Mouse (Mus musculus) heart, adult 10 weeks (tissue): Measurements from ENCODE around the gene Tpbgl. TPM values are rescaled to one million over a fixed set of nuclear protein-coding genes. Genes with fewer than 3 reads are reported as not detected.

ENCODE experiments used
- polyA plus RNA-seq: library from polyadenylated mRNA; stranded (reverse); fragments of 350-450 nt; fragmentation: Illumina TruSeq; extraction: RNeasy Lipid Tissue Mini Kit (QIAGEN cat#74804); gene quantifications from one replicate; pipeline ENCODE4 v1.2.3, GENCODE M21; 2014; ENCODE audit warnings: low read depth, low replicate concordance

The Tpbgl gene
- 2.2 TPM for polyA plus RNA-seq

GRCm38 (mm10) chr7:99626376-99627270 lies at the start of gene Tpbgl:
Tpbgl (minus strand) TSS chr7:99627103.

Other genes with a start within 250 kb of the Tpbgl start
- 18.2 TPM for gene Gdpd5, start 245.7 kb downstream of the Tpbgl start, polyA plus RNA-seq
- not detected for gene Klhl35, start 161.1 kb downstream of the Tpbgl start, polyA plus RNA-seq
- gene Rps3, start 143.4 kb downstream of the Tpbgl start, polyA plus RNA-seq = 624 TPM
- gene Arrb1, start 91.6 kb downstream of the Tpbgl start, polyA plus RNA-seq = 18.8 TPM
- 10.3 TPM for gene Slco2b1, start 84.2 kb upstream of the Tpbgl start, polyA plus RNA-seq
- gene Olfr520, start 103.2 kb upstream of the Tpbgl start, polyA plus RNA-seq = not detected
- gene Olfr521, start 136.4 kb upstream of the Tpbgl start, polyA plus RNA-seq = not detected
- gene Neu3, start 201.3 kb upstream of the Tpbgl start, polyA plus RNA-seq = 5.5 TPM
- gene Xrra1, start 232.0 kb upstream of the Tpbgl start, polyA plus RNA-seq = not detected
- gene Spcs2, start 236.4 kb upstream of the Tpbgl start, polyA plus RNA-seq = 73.8 TPM